Mouse (Mus musculus): ENCODE results near the gene 9430038I01Rik. TPM values are rescaled to one million over a fixed set of nuclear protein-coding genes. Genes with fewer than 3 reads are reported as not detected.

The 9430038I01Rik gene
- polyA plus RNA-seq, 1 experiment from 2014 or later = 23.5 TPM

GRCm38 (mm10) chr7:137414710-137415109, 4.1 kb upstream of the 9430038I01Rik start:
- ATAC-seq = no peak
- Histone ChIP-seq H3K9me3 (no peaks in the 10 kb centered on the region), H3K9ac (no peak overlapping the region), H3K4me3 (replicated peaks) (no peak overlapping the region), H3K36me3 (no peaks in the 10 kb centered on the region), H3K4me2 (replicated peaks) (no peak overlapping the region), H3K4me1 (replicated peaks) (peaks cover 5% of the 10 kb centered on the region; the same call in 1 of the 2 replicates), H3K27me3 (replicated peaks) (no peaks in the 10 kb centered on the region), H3K27ac (no peak overlapping the region)
- WGBS = 84% methylated on average over 8 of the region's 8 CpGs

GRCm38 (mm10) chr7:137407428-137408058, 3.0 kb downstream of the 9430038I01Rik start:
- no peak overlapping the region for H3K4me3 ChIP-seq (replicated peaks)
- H3K9me3 ChIP-seq = no peaks in the 10 kb centered on the region
- no peaks in the 10 kb centered on the region for H3K27me3 ChIP-seq (replicated peaks)
- WGBS = 94% methylated on average over 1 of the region's 1 CpGs
- no peak overlapping the region for H3K9ac ChIP-seq
- ATAC-seq = no peak
- no peak overlapping the region for H3K27ac ChIP-seq
- peaks cover 5% of the 10 kb centered on the region; the same call in 1 of the 2 replicates for H3K4me1 ChIP-seq (replicated peaks)
- no peaks in the 10 kb centered on the region for H3K36me3 ChIP-seq
- no peak overlapping the region for H3K4me2 ChIP-seq (replicated peaks)

GRCm38 (mm10) chr7:137404146-137404545, 6.4 kb downstream of the 9430038I01Rik start:
- H3K9ac ChIP-seq = no peak overlapping the region
- no peak for ATAC-seq
- H3K4me2 ChIP-seq (replicated peaks) = no peak overlapping the region
- H3K4me3 ChIP-seq (replicated peaks) = no peak overlapping the region
- WGBS = 84% methylated on average over 2 of the region's 2 CpGs
- no peaks in the 10 kb centered on the region for H3K9me3 ChIP-seq
- no peak overlapping the region for H3K27ac ChIP-seq
- no peaks in the 10 kb centered on the region for H3K36me3 ChIP-seq
- no peaks in the 10 kb centered on the region for H3K27me3 ChIP-seq (replicated peaks)
- H3K4me1 ChIP-seq (replicated peaks) = no peaks in the 10 kb centered on the region

- Histone ChIP-seq H3K4me1 (replicated peaks) (no peaks in the 10 kb centered on the region), H3K9me3 (no peaks in the 10 kb centered on the region), H3K4me2 (replicated peaks) (no peak overlapping the region), H3K27ac (no peak overlapping the region), H3K27me3 (replicated peaks) (no peaks in the 10 kb centered on the region), H3K4me3 (replicated peaks) (no peak overlapping the region), H3K9ac (no peak overlapping the region), H3K36me3 (no peaks in the 10 kb centered on the region)
- WGBS = 94% methylated on average over 4 of the region's 4 CpGs
- no peak for ATAC-seq
Measured at GRCm38 (mm10) chr7:137398973-137399372, 11.6 kb downstream of the 9430038I01Rik start.

GRCm38 (mm10) chr7:137397361-137397910, 13.1 kb downstream of the 9430038I01Rik start:
- Histone ChIP-seq H3K4me2 (replicated peaks) (no peak overlapping the region), H3K27me3 (replicated peaks) (no peaks in the 10 kb centered on the region), H3K36me3 (no peaks in the 10 kb centered on the region), H3K9me3 (no peaks in the 10 kb centered on the region), H3K4me1 (replicated peaks) (no peaks in the 10 kb centered on the region), H3K9ac (no peak overlapping the region), H3K27ac (no peak overlapping the region), H3K4me3 (replicated peaks) (no peak overlapping the region)
- ATAC-seq = no peak
- 95% methylated on average over 8 of the region's 8 CpGs for WGBS

- no peaks in the 10 kb centered on the region for H3K27me3 ChIP-seq (replicated peaks)
- H3K9me3 ChIP-seq = no peaks in the 10 kb centered on the region
- H3K4me2 ChIP-seq (replicated peaks) = no peak overlapping the region
- no peak overlapping the region for H3K9ac ChIP-seq
- H3K4me3 ChIP-seq (replicated peaks) = no peak overlapping the region
- WGBS = 73% methylated on average over 4 of the region's 4 CpGs
- H3K36me3 ChIP-seq = no peaks in the 10 kb centered on the region
- no peak overlapping the region for H3K27ac ChIP-seq
- H3K4me1 ChIP-seq (replicated peaks) = no peaks in the 10 kb centered on the region
- no peak for ATAC-seq
Measured at GRCm38 (mm10) chr7:137395421-137395820, 15.1 kb downstream of the 9430038I01Rik start.

- H3K4me1 ChIP-seq (replicated peaks) = no peaks in the 10 kb centered on the region
- no peak for ATAC-seq
- no peak overlapping the region for H3K27ac ChIP-seq
- WGBS = 60% methylated on average over 5 of the region's 5 CpGs
- H3K9me3 ChIP-seq = no peaks in the 10 kb centered on the region
- H3K4me3 ChIP-seq (replicated peaks) = no peak overlapping the region
- H3K4me2 ChIP-seq (replicated peaks) = no peak overlapping the region
- H3K9ac ChIP-seq = no peak overlapping the region
- H3K27me3 ChIP-seq (replicated peaks) = no peaks in the 10 kb centered on the region
- H3K36me3 ChIP-seq = no peaks in the 10 kb centered on the region
Measured at GRCm38 (mm10) chr7:137387863-137388262, 22.7 kb downstream of the 9430038I01Rik start.

- H3K27ac ChIP-seq = no peak overlapping the region
- no peaks in the 10 kb centered on the region for H3K27me3 ChIP-seq (replicated peaks)
- H3K36me3 ChIP-seq = 0 out of 2 replicates have a peak, but pooled peaks cover 5% of the 10 kb centered on the region
- H3K4me2 ChIP-seq (replicated peaks) = no peak overlapping the region
- no peaks in the 10 kb centered on the region for H3K9me3 ChIP-seq
- WGBS = 95% methylated on average over 7 of the region's 7 CpGs
- H3K4me1 ChIP-seq (replicated peaks) = no peaks in the 10 kb centered on the region
- no peak for ATAC-seq
- no peak overlapping the region for H3K4me3 ChIP-seq (replicated peaks)
- H3K9ac ChIP-seq = no peak overlapping the region
Measured at GRCm38 (mm10) chr7:137374996-137375395, 35.6 kb downstream of the 9430038I01Rik start.

- H3K9me3 ChIP-seq = no peaks in the 10 kb centered on the region
- 0 out of 2 replicates have a peak, but pooled peaks cover 5% of the 10 kb centered on the region for H3K36me3 ChIP-seq
- H3K4me1 ChIP-seq (replicated peaks) = no peaks in the 10 kb centered on the region
- no peak for ATAC-seq
- H3K9ac ChIP-seq = no peak overlapping the region
- no peak overlapping the region for H3K4me3 ChIP-seq (replicated peaks)
- WGBS = 45% methylated on average over 4 of the region's 4 CpGs
- H3K27ac ChIP-seq = no peak overlapping the region
- no peak overlapping the region for H3K4me2 ChIP-seq (replicated peaks)
- H3K27me3 ChIP-seq (replicated peaks) = no peaks in the 10 kb centered on the region
Measured at GRCm38 (mm10) chr7:137371770-137372169, 38.8 kb downstream of the 9430038I01Rik start.

- Histone ChIP-seq H3K27ac (no peak overlapping the region), H3K9me3 (no peaks in the 10 kb centered on the region), H3K36me3 (0 out of 2 replicates have a peak, but pooled peaks cover 3% of the 10 kb centered on the region), H3K4me1 (replicated peaks) (no peaks in the 10 kb centered on the region), H3K9ac (no peak overlapping the region), H3K4me2 (replicated peaks) (no peak overlapping the region), H3K4me3 (replicated peaks) (no peak overlapping the region), H3K27me3 (replicated peaks) (no peaks in the 10 kb centered on the region)
- WGBS = 71% methylated on average over 2 of the region's 2 CpGs
- no peak for ATAC-seq
Measured at GRCm38 (mm10) chr7:137370175-137370574, 40.4 kb downstream of the 9430038I01Rik start.

GRCm38 (mm10) chr7:137366736-137367135, 43.8 kb downstream of the 9430038I01Rik start:
- no peak overlapping the region for H3K9ac ChIP-seq
- H3K4me3 ChIP-seq (replicated peaks) = no peak overlapping the region
- 79% methylated on average over 4 of the region's 4 CpGs for WGBS
- no peaks in the 10 kb centered on the region for H3K27me3 ChIP-seq (replicated peaks)
- H3K36me3 ChIP-seq = no peaks in the 10 kb centered on the region
- no peaks in the 10 kb centered on the region for H3K9me3 ChIP-seq
- no peaks in the 10 kb centered on the region for H3K4me1 ChIP-seq (replicated peaks)
- no peak overlapping the region for H3K27ac ChIP-seq
- ATAC-seq = no peak
- no peak overlapping the region for H3K4me2 ChIP-seq (replicated peaks)

- ATAC-seq = no peak
- 93% methylated on average over 8 of the region's 8 CpGs for WGBS
Measured at GRCm38 (mm10) chr7:137365056-137365455, 45.5 kb downstream of the 9430038I01Rik start.

GRCm38 (mm10) chr7:137364571-137364970, 46.0 kb downstream of the 9430038I01Rik start:
- Histone ChIP-seq H3K4me3 (replicated peaks) (no peak overlapping the region), H3K36me3 (no peaks in the 10 kb centered on the region), H3K27me3 (replicated peaks) (no peaks in the 10 kb centered on the region), H3K9ac (no peak overlapping the region), H3K27ac (no peak overlapping the region), H3K4me2 (replicated peaks) (no peak overlapping the region), H3K9me3 (no peaks in the 10 kb centered on the region), H3K4me1 (replicated peaks) (no peaks in the 10 kb centered on the region)
- no peak for ATAC-seq
- WGBS = 74% methylated on average over 7 of the region's 7 CpGs

More at GRCm38 (mm10) chr7:137365056-137365455, 45.5 kb downstream of the 9430038I01Rik start:
- H3K4me3 ChIP-seq (replicated peaks) = no peak overlapping the region
- no peak overlapping the region for H3K4me2 ChIP-seq (replicated peaks)
- no peaks in the 10 kb centered on the region for H3K4me1 ChIP-seq (replicated peaks)
- no peak overlapping the region for H3K9ac ChIP-seq
- H3K27me3 ChIP-seq (replicated peaks) = no peaks in the 10 kb centered on the region
- H3K9me3 ChIP-seq = no peaks in the 10 kb centered on the region
- no peak overlapping the region for H3K27ac ChIP-seq
- no peaks in the 10 kb centered on the region for H3K36me3 ChIP-seq
